13 mouse cellular contexts compared by ENCODE assay signal in the genomic region with DNA sequence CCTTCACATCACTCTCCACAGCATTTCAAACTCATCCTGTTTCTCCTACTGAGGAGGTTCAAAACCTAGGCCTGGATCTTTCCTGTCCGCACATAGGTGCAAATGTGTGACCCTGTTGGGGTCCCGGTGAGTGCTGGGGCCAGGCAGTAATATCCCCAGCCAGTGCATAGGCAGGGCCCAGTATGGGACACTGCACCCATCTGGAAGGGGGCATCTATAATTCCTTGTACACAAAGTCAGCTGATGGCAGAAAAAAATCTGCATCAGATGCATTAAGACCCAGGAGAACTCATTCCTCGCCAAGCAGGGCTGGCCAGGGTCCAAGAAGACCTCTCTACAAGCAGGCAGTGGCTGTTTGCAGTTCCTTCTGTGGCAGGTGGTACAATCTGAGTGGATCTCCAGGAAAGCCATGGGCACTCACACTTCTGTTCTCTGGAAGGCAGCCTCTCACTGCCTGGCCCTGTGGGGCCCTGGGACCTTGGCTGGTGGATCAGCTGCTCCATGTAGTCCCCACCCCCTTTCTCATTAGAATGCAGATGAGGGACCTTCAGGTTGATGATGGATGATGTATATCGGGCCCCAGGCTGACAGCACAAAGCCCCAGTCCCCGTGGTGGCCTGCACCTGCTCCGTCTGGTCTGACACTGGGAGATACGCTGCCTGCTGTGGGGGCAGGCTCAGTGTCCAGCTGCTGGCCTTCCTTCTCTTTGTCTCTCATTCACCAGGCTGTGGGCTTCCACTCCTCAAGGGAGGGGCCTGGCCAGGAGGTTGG. TPM values are rescaled to one million over a fixed set of nuclear protein-coding genes. Genes with fewer than 3 reads are reported as not detected.
A peak's percentile ranks its signal among the peaks of the same experiment; 100 is the strongest.
DNase-seq lines count a peak whose midpoint lies in the region; ATAC-seq and TF ChIP-seq lines count a peak whose summit lies in the region.
"Had no signal": no experiment of that assay in that cellular context is flagged by ENCODE, and none has a peak within 500 bp of the region (broad histone marks: within the 10 kb centered on the region; RNA-seq: fewer than 3 reads in every experiment).

No protein-coding gene starts in this region.

- no peaks in the 10 kb centered on the region for H3K36me3 ChIP-seq in heart, embryonic 12.5 days
- no peaks in the 10 kb centered on the region for H3K36me3 ChIP-seq in forebrain, embryonic 11.5 days (ENCODE audit: control insufficient read depth, insufficient read depth, low read length)
- no peaks in the 10 kb centered on the region for H3K36me3 ChIP-seq in lung, postnatal 0 days (ENCODE audit: insufficient read depth, low read length)
- H3K36me3 ChIP-seq in intestine, postnatal 0 days (ENCODE audit: control insufficient read depth, insufficient read depth): no peaks in the 10 kb centered on the region
- H3K36me3 ChIP-seq: embryonic facial prominence, embryonic 13.5 days; limb, embryonic 10.5 days had no signal

- TF ChIP-seq CTCF in lung, postnatal 0 days (IDR thresholded peaks at IDR 0.05): no peak
- no peak for TF ChIP-seq CTCF in intestine, postnatal 0 days (IDR thresholded peaks at IDR 0.05; ENCODE audit: low read depth)

- no peaks in the 10 kb centered on the region for H3K9me3 ChIP-seq in heart, embryonic 12.5 days (replicated peaks)
- no peaks in the 10 kb centered on the region for H3K9me3 ChIP-seq in forebrain, embryonic 11.5 days (ENCODE audit: control insufficient read depth, low read length)
- no peaks in the 10 kb centered on the region for H3K9me3 ChIP-seq in lung, postnatal 0 days (ENCODE audit: low read length)
- H3K9me3 ChIP-seq in intestine, postnatal 0 days (ENCODE audit: control insufficient read depth): no peaks in the 10 kb centered on the region
- H3K9me3 ChIP-seq: embryonic facial prominence, embryonic 13.5 days; limb, embryonic 10.5 days had no signal

- no peak for TF ChIP-seq EP300 in lung, postnatal 0 days (IDR thresholded peaks at IDR 0.05)

- H3K4me2 ChIP-seq in heart, embryonic 12.5 days: no peak overlapping the region
- H3K4me2 ChIP-seq in forebrain, embryonic 11.5 days (ENCODE audit: low read depth, low read length, severe bottlenecking): no peak overlapping the region
- H3K4me2 ChIP-seq in lung, postnatal 0 days (replicated peaks; ENCODE audit: low read depth, low read length): no peak overlapping the region
- H3K4me2 ChIP-seq in intestine, postnatal 0 days (replicated peaks; ENCODE audit: low read depth): no peak overlapping the region
- H3K4me2 ChIP-seq: embryonic facial prominence, embryonic 13.5 days had no signal

- intact Hi-C loops in heart, postnatal 25 days (cut with DNase I): no loop called here

- DNase-seq in heart, adult 11 months: peak; percentile 81
- DNase-seq in forebrain, embryonic 11.5 days (ENCODE audit: low spot score): no peak
- DNase-seq in mesoderm, embryonic 11.5 days (ENCODE audit: low read depth, low spot score): peak; percentile 68
- peak; percentile 69 for DNase-seq in retina, postnatal 1 day
- DNase-seq in heart, postnatal 25 days (ENCODE audit: low spot score): no peak
- no peak for DNase-seq in lung, postnatal 0 days (ENCODE audit: low spot score)
- DNase-seq: gastrocnemius, postnatal 14 days; lung, adult 18-20 months had no signal

- WGBS in heart, embryonic 12.5 days: 65% methylated on average over 7 of the region's 7 CpGs
- WGBS in forebrain, embryonic 11.5 days: 65% methylated on average over 7 of the region's 7 CpGs
- WGBS in lung, postnatal 0 days: 55% methylated on average over 7 of the region's 7 CpGs
- WGBS in intestine, postnatal 0 days: 65% methylated on average over 7 of the region's 7 CpGs

- H3K4me3 ChIP-seq in heart, embryonic 12.5 days: no peak overlapping the region
- no peak overlapping the region for H3K4me3 ChIP-seq in forebrain, embryonic 11.5 days (ENCODE audit: low read depth, low read length)
- H3K4me3 ChIP-seq in lung, postnatal 0 days (ENCODE audit: low read depth, low read length): no peak overlapping the region
- no peak overlapping the region for H3K4me3 ChIP-seq in intestine, postnatal 0 days (ENCODE audit: low read depth, low read length)
- H3K4me3 ChIP-seq: embryonic facial prominence, embryonic 13.5 days; limb, embryonic 10.5 days had no signal

- no peak overlapping the region for H3K9ac ChIP-seq in heart, embryonic 12.5 days
- no peak overlapping the region for H3K9ac ChIP-seq in forebrain, embryonic 11.5 days (ENCODE audit: low read length)
- no peak overlapping the region for H3K9ac ChIP-seq in lung, postnatal 0 days (replicated peaks; ENCODE audit: low read depth)
- no peak overlapping the region for H3K9ac ChIP-seq in intestine, postnatal 0 days (ENCODE audit: low read depth, low read length)
- H3K9ac ChIP-seq: embryonic facial prominence, embryonic 13.5 days had no signal

- no peak for ATAC-seq in heart, embryonic 12.5 days (ENCODE audit: insufficient number of reproducible peaks, low FRiP score)
- ATAC-seq in forebrain, embryonic 11.5 days (replicated peaks; ENCODE audit: low FRiP score): peak; percentile 78
- ATAC-seq in lung, postnatal 0 days: no peak
- ATAC-seq in intestine, postnatal 0 days: no peak

- peaks cover 38% of the 10 kb centered on the region for H3K27me3 ChIP-seq in heart, embryonic 12.5 days (replicated peaks)
- H3K27me3 ChIP-seq in forebrain, embryonic 11.5 days (ENCODE audit: control insufficient read depth, insufficient read depth, low read length): no peaks in the 10 kb centered on the region
- H3K27me3 ChIP-seq in lung, postnatal 0 days (replicated peaks; ENCODE audit: insufficient read depth, low read length): no peaks in the 10 kb centered on the region
- 0 out of 2 replicates have a peak, but pooled peaks cover 6% of the 10 kb centered on the region for H3K27me3 ChIP-seq in intestine, postnatal 0 days (replicated peaks; ENCODE audit: control insufficient read depth, insufficient read depth, low read length)

- no peak overlapping the region for H3K27ac ChIP-seq in heart, embryonic 12.5 days (ENCODE audit: poor library complexity, severe bottlenecking)
- peak overlapping the region; percentile 62 for H3K27ac ChIP-seq in forebrain, embryonic 11.5 days (ENCODE audit: low read depth, low read length)
- no peak overlapping the region for H3K27ac ChIP-seq in lung, postnatal 0 days (ENCODE audit: low read length)
- H3K27ac ChIP-seq in intestine, postnatal 0 days (ENCODE audit: low read depth, low read length): no peak overlapping the region
- H3K27ac ChIP-seq: embryonic facial prominence, embryonic 13.5 days; kidney, postnatal 0 days; limb, embryonic 10.5 days had no signal

- H3K4me1 ChIP-seq in heart, embryonic 12.5 days (replicated peaks): no peaks in the 10 kb centered on the region
- no peaks in the 10 kb centered on the region for H3K4me1 ChIP-seq in forebrain, embryonic 11.5 days (replicated peaks; ENCODE audit: control insufficient read depth, insufficient read depth, low read length)
- no peaks in the 10 kb centered on the region for H3K4me1 ChIP-seq in lung, postnatal 0 days (ENCODE audit: insufficient read depth, low read depth, low read length)
- no peaks in the 10 kb centered on the region for H3K4me1 ChIP-seq in intestine, postnatal 0 days (replicated peaks; ENCODE audit: control insufficient read depth, insufficient read depth, low read length)
- H3K4me1 ChIP-seq: embryonic facial prominence, embryonic 13.5 days; limb, embryonic 10.5 days had no signal

RNA-seq across cellular contexts. Expression of a gene that starts 15.2 kb away (rescaled TPM):
- 0.40 TPM in 2 replicates for polyA plus RNA-seq in heart, embryonic 12.5 days (2016; fragmentation: Nextera tagmentation; extraction: Ambion mirVana)
- 13.8 and 15.5 TPM in 2 replicates for polyA plus RNA-seq in forebrain, embryonic 11.5 days (2014; fragmentation: Nextera tagmentation; extraction: Ambion mirVana)
- under 1 TPM in 1 of 2 experiments, not detected in 1; 0.22 TPM for total RNA-seq in heart, postnatal 25 days (2021)
- 0.39 and 0.88 TPM in 2 replicates for polyA plus RNA-seq in lung, postnatal 0 days (2015; fragmentation: Nextera tagmentation; extraction: Ambion mirVana)
- polyA plus RNA-seq in intestine, postnatal 0 days (2015; fragmentation: Nextera tagmentation; extraction: Ambion mirVana): 0.55 and 0.69 TPM in 2 replicates

RNA-seq across cellular contexts. Expression of a gene that starts 16.0 kb away (rescaled TPM):
- 41.1 and 41.3 TPM in 2 replicates for polyA plus RNA-seq in heart, embryonic 12.5 days (2016; fragmentation: Nextera tagmentation; extraction: Ambion mirVana)
- polyA plus RNA-seq in forebrain, embryonic 11.5 days (2014; fragmentation: Nextera tagmentation; extraction: Ambion mirVana): 59.8 and 70.7 TPM in 2 replicates
- total RNA-seq in heart, postnatal 25 days (2021): 10 to 100 TPM; 47.4 to 52.9 TPM
- 44.6 and 46.4 TPM in 2 replicates for polyA plus RNA-seq in lung, postnatal 0 days (2015; fragmentation: Nextera tagmentation; extraction: Ambion mirVana)
- polyA plus RNA-seq in intestine, postnatal 0 days (2015; fragmentation: Nextera tagmentation; extraction: Ambion mirVana): 48.6 and 49.1 TPM in 2 replicates

Comparison
In these comparisons a context has a peak if more than half of its experiments do, and no peak if none do; other contexts are left out.
1. DNase-seq: peak in heart, adult 11 months (single experiment), mesoderm, embryonic 11.5 days (single experiment) and retina, postnatal 1 day (single experiment); none in forebrain, embryonic 11.5 days (single experiment), heart, postnatal 25 days (single experiment) and lung, postnatal 0 days (single experiment).